Mouse (Mus musculus) liver, embryonic 13.5 days (tissue): ENCODE results near the gene Slc34a2. TPM values are rescaled to one million over a fixed set of nuclear protein-coding genes. Genes with fewer than 3 reads are reported as not detected.

Experiments used
- ATAC-seq: fragments of 200-750 bp; cut with Nextera tagmentation; 2 replicates; pipeline ENCODE4 v1.8.0; 2017; ENCODE audit warnings: low read depth, mild to moderate bottlenecking, moderate number of reproducible peaks, moderate library complexity
- DNase-seq: peaks from one replicate; pipeline ENCODE4 v3.0.0; 2022
- H3K27ac ChIP-seq: fragments of 300-500 bp; sonication (generic); 2 replicates; pipeline ENCODE4 v1.5.1; 2015; ENCODE audit warnings: moderate library complexity, mild to moderate bottlenecking, inconsistent platforms
- H3K27me3 ChIP-seq: fragments of 300-500 bp; sonication (generic); 2 replicates; pipeline ENCODE4 v1.6.1; 2015; ENCODE audit warnings: mild to moderate bottlenecking, inconsistent platforms
- H3K36me3 ChIP-seq: fragments of 300-500 bp; sonication (generic); 2 replicates; pipeline ENCODE4 v1.6.1; 2015; ENCODE audit warnings: mild to moderate bottlenecking, inconsistent platforms
- H3K4me1 ChIP-seq: fragments of 300-500 bp; sonication (generic); replicated peaks from 2 replicates; pipeline ENCODE4 v1.6.1; 2015; ENCODE audit warnings: inconsistent platforms
- H3K4me2 ChIP-seq: fragments of 300-500 bp; sonication (generic); 2 replicates; pipeline ENCODE4 v1.6.1; 2015; ENCODE audit warnings: inconsistent platforms, mild to moderate bottlenecking, moderate library complexity
- H3K4me3 ChIP-seq: fragments of 300-500 bp; sonication (generic); replicated peaks from 2 replicates; pipeline ENCODE4 v1.5.1; 2015; ENCODE audit warnings: mild to moderate bottlenecking, inconsistent platforms
- H3K9ac ChIP-seq: fragments of 300-500 bp; sonication (generic); 2 replicates; pipeline ENCODE4 v1.6.1; 2015; ENCODE audit warnings: mild to moderate bottlenecking, inconsistent platforms
- H3K9me3 ChIP-seq: fragments of 300-500 bp; sonication (generic); replicated peaks from 2 replicates; pipeline ENCODE4 v1.6.1; 2016; ENCODE audit warnings: inconsistent platforms
- WGBS: fragments of 180-500 bp; shearing (Covaris S2); methylation state at CpG from one replicate; pipeline ENCODE4 v1.1.7; 2015; ENCODE audit not compliant: insufficient replicate concordance; 5-methylcytosine and 5-hydroxymethylcytosine counted together
- polyA plus RNA-seq: library from polyadenylated mRNA; unstranded; fragments of >200 nt; fragmentation: Nextera tagmentation; extraction: Ambion mirVana; gene quantifications from 2 replicates; pipeline ENCODE4 v1.2.1, GENCODE M21; 2015

Slc34a2 gene
- polyA plus RNA-seq, 1 experiment from 2014 or later: 0.06 TPM

GRCm38 (mm10) chr5:53031346-53031745 is 6.5 kb upstream of the Slc34a2 start:
- WGBS: 50% methylated on average over 1 of the region's 1 CpGs
- ATAC-seq: no peak; the same call in 1 of the 2 replicates
- no peaks in the 10 kb centered on the region for H3K27me3 ChIP-seq

GRCm38 (mm10) chr5:53042034-53042748 is 4.3 kb downstream of the Slc34a2 start:
- ATAC-seq (0 out of 2 replicates have a peak, but pooled peaks have one; percentile 26), DNase-seq (no peak)
- no peak overlapping the region for H3K4me3 ChIP-seq
- H3K27ac ChIP-seq: no peak overlapping the region
- no peaks in the 10 kb centered on the region for H3K36me3 ChIP-seq
- no peak overlapping the region for H3K4me2 ChIP-seq
- WGBS: 40% methylated on average over 5 of the region's 5 CpGs
- H3K9me3 ChIP-seq: no peaks in the 10 kb centered on the region
- no peak overlapping the region for H3K9ac ChIP-seq
- 0 out of 2 replicates have a peak, but pooled peaks cover 4% of the 10 kb centered on the region for H3K4me1 ChIP-seq
- H3K27me3 ChIP-seq: no peaks in the 10 kb centered on the region

More at GRCm38 (mm10) chr5:53031346-53031745, 6.5 kb upstream of the Slc34a2 start:
- H3K36me3 ChIP-seq: no peaks in the 10 kb centered on the region
- H3K9ac ChIP-seq: no peak overlapping the region
- DNase-seq: no peak
- H3K9me3 ChIP-seq: no peaks in the 10 kb centered on the region
- no peaks in the 10 kb centered on the region for H3K4me1 ChIP-seq
- H3K4me2 ChIP-seq: no peak overlapping the region
- no peak overlapping the region for H3K27ac ChIP-seq
- no peak overlapping the region for H3K4me3 ChIP-seq

- Histone ChIP-seq H3K27ac (no peak overlapping the region), H3K36me3 (no peaks in the 10 kb centered on the region), H3K27me3 (peaks cover 1% of the 10 kb centered on the region; the same call in 1 of the 2 replicates), H3K9me3 (no peaks in the 10 kb centered on the region), H3K9ac (no peak overlapping the region), H3K4me1 (0 out of 2 replicates have a peak, but pooled peaks cover 4% of the 10 kb centered on the region), H3K4me2 (no peak overlapping the region), H3K4me3 (no peak overlapping the region)
- DNase-seq (no peak), ATAC-seq (no peak)
- 62% methylated on average over 8 of the region's 8 CpGs for WGBS
Observed at GRCm38 (mm10) chr5:53042771-53043371, 5.0 kb downstream of the Slc34a2 start.

- no peaks in the 10 kb centered on the region for H3K9me3 ChIP-seq
- no peak overlapping the region for H3K4me3 ChIP-seq
- H3K27ac ChIP-seq: no peak overlapping the region
- 0 out of 2 replicates have a peak, but pooled peaks cover 4% of the 10 kb centered on the region for H3K4me1 ChIP-seq
- H3K36me3 ChIP-seq: no peaks in the 10 kb centered on the region
- no peak overlapping the region for H3K9ac ChIP-seq
- DNase-seq (no peak), ATAC-seq (no peak)
- WGBS: 15% methylated on average over 1 of the region's 1 CpGs
- no peak overlapping the region for H3K4me2 ChIP-seq
- H3K27me3 ChIP-seq: peaks cover 10% of the 10 kb centered on the region
Observed at GRCm38 (mm10) chr5:53043716-53044115, 5.8 kb downstream of the Slc34a2 start.

GRCm38 (mm10) chr5:53047951-53048350 is 10.1 kb downstream of the Slc34a2 start:
- DNase-seq: no peak
- peaks cover 23% of the 10 kb centered on the region for H3K27me3 ChIP-seq
- no peak overlapping the region for H3K9ac ChIP-seq
- H3K9me3 ChIP-seq: no peaks in the 10 kb centered on the region
- 19% methylated on average over 6 of the region's 6 CpGs for WGBS
- no peaks in the 10 kb centered on the region for H3K36me3 ChIP-seq
- no peak overlapping the region for H3K27ac ChIP-seq
- peak; percentile 42; the same call in 1 of the 2 replicates for ATAC-seq
- H3K4me1 ChIP-seq: no peaks in the 10 kb centered on the region
- no peak overlapping the region for H3K4me3 ChIP-seq
- no peak overlapping the region for H3K4me2 ChIP-seq

- Histone ChIP-seq H3K27ac (no peak overlapping the region), H3K4me1 (no peaks in the 10 kb centered on the region), H3K9me3 (no peaks in the 10 kb centered on the region), H3K4me2 (peak overlapping the region; percentile 50), H3K9ac (no peak overlapping the region), H3K27me3 (peaks cover 23% of the 10 kb centered on the region), H3K36me3 (no peaks in the 10 kb centered on the region), H3K4me3 (0 out of 2 replicates have a peak overlapping the region, but pooled peaks have one; percentile 18)
- WGBS: 48% methylated on average over 4 of the region's 4 CpGs
- DNase-seq (no peak), ATAC-seq (no peak)
Observed at GRCm38 (mm10) chr5:53048599-53048998, 10.7 kb downstream of the Slc34a2 start.

GRCm38 (mm10) chr5:53049046-53049445 is 11.2 kb downstream of the Slc34a2 start:
- peak overlapping the region; percentile 18; the same call in 1 of the 2 replicates for H3K4me3 ChIP-seq
- DNase-seq (no peak), ATAC-seq (peak; percentile 54)
- H3K36me3 ChIP-seq: no peaks in the 10 kb centered on the region
- no peaks in the 10 kb centered on the region for H3K9me3 ChIP-seq
- H3K4me2 ChIP-seq: peak overlapping the region; percentile 50
- WGBS: 5% methylated on average over 39 of the region's 39 CpGs
- H3K27ac ChIP-seq: no peak overlapping the region
- H3K4me1 ChIP-seq: no peaks in the 10 kb centered on the region
- peaks cover 23% of the 10 kb centered on the region for H3K27me3 ChIP-seq
- no peak overlapping the region for H3K9ac ChIP-seq

- Histone ChIP-seq H3K4me3 (no peak overlapping the region), H3K4me2 (no peak overlapping the region), H3K27me3 (peaks cover 23% of the 10 kb centered on the region), H3K9me3 (no peaks in the 10 kb centered on the region), H3K9ac (no peak overlapping the region), H3K27ac (no peak overlapping the region), H3K4me1 (no peaks in the 10 kb centered on the region), H3K36me3 (no peaks in the 10 kb centered on the region)
- 42% methylated on average over 1 of the region's 1 CpGs for WGBS
- ATAC-seq: no peak
- no peak for DNase-seq
Observed at GRCm38 (mm10) chr5:53050963-53051362, 13.1 kb downstream of the Slc34a2 start.

- H3K9ac ChIP-seq: no peak overlapping the region
- no peaks in the 10 kb centered on the region for H3K9me3 ChIP-seq
- H3K4me1 ChIP-seq: no peaks in the 10 kb centered on the region
- H3K27me3 ChIP-seq: peaks cover 18% of the 10 kb centered on the region
- WGBS: 57% methylated on average over 2 of the region's 2 CpGs
- ATAC-seq (no peak), DNase-seq (no peak)
- no peaks in the 10 kb centered on the region for H3K36me3 ChIP-seq
- no peak overlapping the region for H3K27ac ChIP-seq
- no peak overlapping the region for H3K4me2 ChIP-seq
- H3K4me3 ChIP-seq: no peak overlapping the region
Observed at GRCm38 (mm10) chr5:53053246-53053645, 15.4 kb downstream of the Slc34a2 start.

- Histone ChIP-seq H3K27ac (no peak overlapping the region), H3K9ac (no peak overlapping the region), H3K4me3 (no peak overlapping the region), H3K4me1 (no peaks in the 10 kb centered on the region), H3K27me3 (no peaks in the 10 kb centered on the region), H3K36me3 (no peaks in the 10 kb centered on the region), H3K9me3 (no peaks in the 10 kb centered on the region), H3K4me2 (no peak overlapping the region)
- ATAC-seq (no peak), DNase-seq (no peak)
- 74% methylated on average over 9 of the region's 9 CpGs for WGBS
Observed at GRCm38 (mm10) chr5:53061532-53062130, 23.8 kb downstream of the Slc34a2 start.

- WGBS: 56% methylated on average over 6 of the region's 6 CpGs
- no peak for DNase-seq
- Histone ChIP-seq H3K27ac (no peak overlapping the region), H3K36me3 (no peaks in the 10 kb centered on the region), H3K4me2 (no peak overlapping the region), H3K27me3 (no peaks in the 10 kb centered on the region), H3K9ac (no peak overlapping the region), H3K4me1 (no peaks in the 10 kb centered on the region), H3K4me3 (no peak overlapping the region), H3K9me3 (no peaks in the 10 kb centered on the region)
- ATAC-seq: no peak
Observed at GRCm38 (mm10) chr5:53074553-53074952, 36.7 kb downstream of the Slc34a2 start.
